Mouse (Mus musculus) heart, adult 11 months (tissue): ENCODE measurements around the gene Sptlc2.

ENCODE experiments used
- DNase-seq: peaks from one replicate; pipeline ENCODE4 v3.0.0; 2022

The Sptlc2 gene

GRCm38 (mm10) chr12:87388122-87388774 lies at the start of gene Sptlc2:
Sptlc2 (minus strand) TSS chr12:87388355.
- DNase-seq: peak; percentile 100

DNA sequence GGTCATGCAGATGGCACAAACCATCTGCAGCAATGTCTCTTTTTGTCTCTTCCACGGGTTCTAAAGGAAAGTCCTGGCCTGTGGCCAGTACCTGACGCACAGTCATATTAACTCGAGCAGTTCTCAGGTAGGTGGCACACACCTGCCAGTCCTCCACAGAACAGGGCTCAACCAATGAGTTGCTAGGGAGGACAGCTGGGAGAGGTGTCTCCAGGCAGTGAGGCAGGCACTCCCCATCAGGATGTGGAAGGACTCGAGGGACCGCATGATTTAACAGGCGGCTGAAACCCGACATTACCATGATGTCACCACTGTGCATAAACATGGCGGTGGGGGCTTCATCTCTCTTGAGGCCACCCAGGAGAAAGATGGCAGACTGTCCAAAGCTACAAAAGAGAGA lies 40.7 kb upstream of the Sptlc2 start:
- no peak for DNase-seq

- no peak for DNase-seq
These were observed 40.1 kb upstream of the Sptlc2 start for GRCm38 (mm10) chr12:87428295-87428694.

DNA sequence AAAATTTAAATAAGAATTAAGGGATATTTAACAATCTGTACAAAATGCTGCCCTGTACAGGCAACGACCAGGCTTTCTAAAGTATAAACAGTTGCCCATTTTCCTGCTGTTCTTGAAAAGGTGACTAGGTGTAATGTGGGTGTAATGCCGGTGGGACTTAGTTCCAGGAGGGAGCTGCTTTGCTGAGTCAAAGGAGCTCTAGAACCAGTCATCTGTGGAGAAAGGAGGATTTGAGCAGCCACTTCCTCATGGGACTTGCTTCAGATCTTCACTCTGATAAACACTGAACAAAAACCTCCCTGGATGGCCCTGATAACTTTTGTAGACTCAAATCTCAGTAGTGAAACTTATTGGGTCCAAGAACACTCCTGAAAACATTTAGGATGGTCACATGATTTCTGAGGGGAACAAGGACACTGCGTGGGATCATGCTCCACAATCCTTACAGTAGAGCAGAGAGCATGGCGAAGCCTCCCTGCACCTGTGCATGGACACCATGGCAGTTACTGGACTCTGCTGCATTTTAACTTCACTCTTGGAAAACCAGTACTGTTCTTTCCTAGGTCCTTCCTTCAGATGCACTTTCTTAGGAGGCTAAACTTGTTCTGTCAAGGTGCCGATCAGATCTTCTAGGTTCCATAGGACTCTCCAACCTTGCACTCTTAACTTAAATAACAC lies 38.3 kb upstream of the Sptlc2 start:
- no peak for DNase-seq

DNA sequence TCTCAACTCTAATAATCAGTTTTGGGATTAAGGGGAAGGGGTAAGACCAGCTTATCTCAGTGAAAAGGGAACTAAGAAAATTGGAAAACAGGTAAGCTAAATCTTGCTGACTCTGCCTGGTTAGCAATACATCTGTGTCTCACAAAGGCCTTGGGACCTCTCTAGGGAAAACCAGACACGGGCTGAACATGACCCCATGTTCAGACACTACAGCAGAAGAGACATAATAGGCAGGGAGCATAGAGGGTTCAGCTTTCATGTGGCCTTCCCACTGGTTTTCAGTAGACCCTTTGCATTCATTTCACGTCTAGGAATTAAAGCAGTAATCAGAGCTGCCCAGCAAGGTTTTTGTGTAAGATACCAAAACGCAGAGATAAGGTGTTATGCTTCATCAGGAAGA lies 36.4 kb upstream of the Sptlc2 start:
- DNase-seq: no peak

- DNase-seq: no peak
These were observed 35.5 kb upstream of the Sptlc2 start for GRCm38 (mm10) chr12:87423700-87424099.

GRCm38 (mm10) chr12:87421708-87422507 lies 33.8 kb upstream of the Sptlc2 start:
- DNase-seq: no peak

DNA sequence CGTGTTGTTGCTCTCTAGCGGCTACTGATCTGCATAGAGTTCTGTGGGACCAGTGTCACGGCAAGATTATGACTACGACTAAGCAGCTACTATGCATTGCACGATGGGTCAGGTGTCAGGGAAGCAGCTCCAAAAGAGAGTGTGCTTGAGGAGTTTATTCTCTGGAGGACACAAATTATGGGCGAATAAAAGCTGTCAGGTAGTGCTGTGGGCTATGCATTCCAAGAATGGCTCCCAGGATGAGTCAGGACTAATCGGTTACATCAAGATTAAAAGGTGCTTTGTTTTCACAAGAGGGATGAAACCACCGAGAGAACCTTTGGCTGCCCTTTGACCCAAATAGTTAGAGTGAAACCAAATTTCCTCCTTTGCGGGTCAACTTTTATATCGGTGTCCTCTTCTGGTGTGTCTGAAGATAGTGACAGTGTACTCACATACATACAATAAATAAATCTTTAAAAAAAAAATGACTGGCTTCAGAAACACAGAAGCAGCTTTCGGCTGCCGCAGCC lies 31.9 kb upstream of the Sptlc2 start:
- no peak for DNase-seq

DNA sequence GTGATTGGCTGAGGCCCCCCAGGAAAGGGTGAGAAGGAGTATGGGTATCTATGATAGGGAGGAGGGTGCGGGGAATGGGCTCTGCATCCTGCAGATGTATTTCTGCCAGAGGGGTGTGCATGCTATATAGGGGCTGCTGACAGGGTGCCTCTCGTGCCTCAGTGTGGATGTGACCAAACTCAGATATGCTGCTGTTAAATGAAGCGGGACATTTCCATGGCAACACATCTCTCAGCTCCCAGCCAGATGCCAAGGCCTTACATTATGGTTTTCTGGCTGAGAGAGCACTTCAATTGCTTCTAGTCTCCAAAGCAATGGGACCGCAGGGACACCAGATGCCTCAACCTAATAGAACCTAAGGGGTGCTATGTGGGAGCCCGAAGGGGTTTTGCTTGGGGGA lies 30.8 kb upstream of the Sptlc2 start:
- no peak for DNase-seq

DNA sequence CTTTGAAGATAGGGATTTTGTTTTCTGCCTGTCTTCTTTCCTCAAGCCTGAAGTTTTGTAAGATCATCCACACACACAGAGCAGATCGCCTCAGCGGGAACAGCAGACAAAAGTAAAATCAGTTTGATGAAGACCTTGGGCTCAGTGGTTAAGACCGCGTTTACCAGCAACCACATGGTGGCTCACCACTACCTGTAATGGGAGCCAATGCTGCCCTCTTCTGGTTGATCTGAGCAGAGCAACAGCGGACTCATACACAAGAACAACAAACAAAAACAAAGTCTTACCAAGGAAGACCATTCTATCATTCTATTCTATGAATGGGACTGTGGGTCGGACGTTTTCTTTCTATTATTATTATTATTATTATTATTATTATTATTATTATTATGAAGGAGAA lies 28.5 kb upstream of the Sptlc2 start:
- peak; percentile 93 for DNase-seq

- peak; percentile 80 for DNase-seq
These were observed 27.2 kb upstream of the Sptlc2 start for GRCm38 (mm10) chr12:87415358-87415757.

GRCm38 (mm10) chr12:87413179-87413790 lies 25.1 kb upstream of the Sptlc2 start:
- DNase-seq: peak; percentile 92

DNA sequence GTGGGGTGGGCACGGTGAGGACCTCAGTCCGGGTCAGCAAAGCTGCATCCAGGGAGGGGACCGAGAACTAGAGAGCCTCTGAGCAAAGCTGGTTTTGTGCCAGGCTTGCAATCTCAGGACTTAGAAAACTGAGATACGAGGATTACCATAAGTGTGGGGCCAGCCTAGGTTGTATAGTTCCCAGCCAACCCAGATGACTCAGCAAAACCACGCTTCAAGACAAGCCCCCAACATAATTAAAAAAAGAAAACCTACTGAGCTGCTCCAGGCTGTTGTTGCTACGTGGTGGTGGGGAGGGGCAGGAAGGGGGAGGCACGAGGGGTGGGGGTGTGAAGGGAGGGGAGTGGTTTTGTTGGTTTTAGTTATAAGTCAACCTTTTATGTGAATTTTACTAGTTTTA lies 22.8 kb upstream of the Sptlc2 start:
- DNase-seq: no peak

GRCm38 (mm10) chr12:87409123-87409522 lies 21.0 kb upstream of the Sptlc2 start:
- no peak for DNase-seq

- peak; percentile 97 for DNase-seq
These were observed 19.9 kb upstream of the Sptlc2 start for GRCm38 (mm10) chr12:87407869-87408605.

GRCm38 (mm10) chr12:87405721-87406120 lies 17.6 kb upstream of the Sptlc2 start:
- peak; percentile 86 for DNase-seq

DNA sequence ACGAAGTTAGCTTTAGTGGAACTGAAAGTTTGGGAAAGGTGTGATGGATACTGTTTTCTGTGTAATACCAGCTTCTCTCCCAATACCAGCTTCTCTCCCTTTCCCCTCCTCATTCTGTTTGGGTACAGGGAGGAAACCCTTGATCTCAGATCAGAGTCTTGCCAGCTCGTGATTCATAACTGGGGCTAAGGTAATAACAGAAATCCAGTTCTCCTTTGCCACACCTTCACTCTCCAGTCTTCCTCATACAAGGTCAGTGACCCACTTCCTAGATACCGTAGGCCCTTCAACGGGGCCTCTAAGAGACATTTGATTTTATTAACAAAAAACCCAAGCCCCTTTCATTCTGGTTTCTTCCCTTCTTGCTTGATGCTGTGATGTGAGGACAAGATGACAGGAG lies 17.0 kb upstream of the Sptlc2 start:
- DNase-seq: no peak

- DNase-seq: no peak
These were observed 13.7 kb upstream of the Sptlc2 start for GRCm38 (mm10) chr12:87401883-87402282.

- peak; percentile 80 for DNase-seq
These were observed 11.1 kb upstream of the Sptlc2 start for GRCm38 (mm10) chr12:87399119-87399819.

DNA sequence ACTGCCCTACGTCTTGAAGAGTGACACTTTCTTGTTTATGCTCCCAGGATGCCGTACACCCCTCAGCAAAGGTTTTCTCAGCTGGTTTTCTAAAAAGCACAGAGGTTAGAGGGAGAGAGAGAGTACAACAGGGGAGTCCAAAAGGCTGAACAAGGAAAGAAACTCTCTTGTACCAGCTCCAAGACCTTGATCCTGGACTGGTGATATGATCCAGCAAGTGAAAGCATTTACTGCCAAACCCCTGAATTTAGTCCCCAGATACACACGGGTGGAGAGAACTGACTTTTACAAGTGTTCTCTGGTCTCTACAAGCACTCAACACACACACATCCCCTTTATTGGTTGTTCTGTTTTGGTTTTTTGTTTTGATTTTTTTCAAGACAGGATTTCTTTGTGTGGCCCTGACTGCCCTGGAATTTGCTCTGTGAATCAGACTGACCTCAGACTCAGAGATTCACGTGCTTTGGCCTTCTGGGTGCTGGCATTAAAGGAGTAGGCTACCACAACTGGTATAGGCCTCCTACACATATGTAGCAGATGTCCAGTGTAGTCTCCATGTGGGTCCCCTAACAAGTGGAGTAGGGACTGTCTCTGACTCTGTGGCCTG lies 9.8 kb upstream of the Sptlc2 start:
- DNase-seq: peak; percentile 81

GRCm38 (mm10) chr12:87397126-87397525 lies 9.0 kb upstream of the Sptlc2 start:
- DNase-seq: peak; percentile 77
